Comparison of ENCODE assay signal across 8 mouse cellular contexts in the genomic region with DNA sequence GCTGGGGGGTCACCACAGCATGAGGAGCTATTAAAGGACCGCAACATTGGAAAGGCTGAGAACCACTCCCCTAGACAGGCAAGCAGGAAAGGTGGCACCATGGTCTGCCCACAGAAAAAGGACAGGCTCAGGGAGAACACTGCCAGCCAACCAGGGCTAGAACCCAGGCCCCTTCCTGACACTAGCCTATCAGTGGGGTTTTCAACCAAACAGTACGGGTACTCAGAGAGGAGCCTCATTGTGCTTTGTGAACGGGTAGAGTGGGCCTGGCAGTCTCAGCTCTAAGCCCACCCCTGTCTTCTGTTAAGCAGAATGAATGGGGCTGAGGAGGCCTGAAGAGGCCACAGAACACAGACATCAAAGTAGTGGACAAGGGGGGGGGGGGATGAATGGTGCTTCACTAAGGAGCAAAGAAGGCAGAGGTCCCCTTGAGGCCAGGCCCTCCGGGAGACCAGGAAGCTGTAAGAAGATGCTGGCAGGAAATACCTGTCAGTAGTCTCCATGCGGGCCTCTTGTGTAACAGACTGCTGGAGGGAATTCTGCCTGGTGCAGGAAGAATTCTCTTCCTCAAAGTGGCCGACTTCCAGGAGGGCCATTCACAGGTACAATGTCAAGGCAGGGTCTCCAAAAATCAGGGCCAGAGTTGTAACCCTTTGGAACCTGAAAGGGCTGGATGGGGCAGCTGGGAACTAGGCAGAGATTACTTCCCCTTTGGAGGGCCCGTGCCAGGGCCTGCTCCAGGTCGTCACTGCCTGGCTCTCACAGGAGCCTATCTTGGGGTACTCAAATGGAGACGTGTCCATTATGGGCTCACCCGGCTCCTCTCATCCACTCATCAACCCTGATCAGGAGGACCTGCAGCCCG. TPM values are rescaled to one million over a fixed set of nuclear protein-coding genes. Genes with fewer than 3 reads are reported as not detected.
DNase-seq lines count a peak whose midpoint lies in the region; ATAC-seq and TF ChIP-seq lines count a peak whose summit lies in the region.

Gene Trabd, plus strand, starts transcription at position 512 of the 865 bp plus-strand sequence.

- in situ Hi-C loops in Patski (cut with MboI; ENCODE audit: low pct_unique_long_range_greater_than_20kb): no loop called here

- ATAC-seq in Patski: no peak
- ATAC-seq in forebrain, embryonic 14.5 days: peak; percentile 32
- ATAC-seq in neural tube, embryonic 12.5 days (ENCODE audit: low FRiP score, low read depth): no peak

- POLR2A ChIA-PET in Patski (lab: Charles Lee): interaction anchor here (0.6 to 2.2 kb wide), 6 partner anchors 10 to 198 kb away, joined by 3 to 13 read pairs (median 3); partner anchors contain the start of gene Selenoo

- TF ChIP-seq POLR2A in kidney, adult 2 months (IDR thresholded peaks at IDR 0.05; ENCODE audit: low read depth, low read length): no peak

- TF ChIP-seq CTCF in kidney, adult 2 months (conservative IDR thresholded peaks at IDR 0.05; ENCODE audit: insufficient read depth, insufficient read length, low read depth, low read length): no peak
- no peak for TF ChIP-seq CTCF in Patski (IDR thresholded peaks at IDR 0.05)

- H3K9me3 ChIP-seq in forebrain, embryonic 14.5 days (replicated peaks; ENCODE audit: control insufficient read depth, low read length): no peaks in the 10 kb centered on the region
- no peaks in the 10 kb centered on the region for H3K9me3 ChIP-seq in neural tube, embryonic 12.5 days

- H3K4me1 ChIP-seq in kidney, adult 2 months (ENCODE audit: control insufficient read depth, insufficient read depth, low read length): peaks cover 13% of the 10 kb centered on the region
- H3K4me1 ChIP-seq in forebrain, embryonic 14.5 days (ENCODE audit: control insufficient read depth, insufficient read depth, low read length): peaks cover 26% of the 10 kb centered on the region
- H3K4me1 ChIP-seq in neural tube, embryonic 12.5 days: peaks cover 36% of the 10 kb centered on the region

- 21% methylated on average over 11 of the region's 11 CpGs for WGBS in kidney, adult 2 months
- WGBS in forebrain, embryonic 14.5 days: 19% methylated on average over 11 of the region's 11 CpGs
- 30% methylated on average over 11 of the region's 11 CpGs for WGBS in neural tube, embryonic 12.5 days

- H3K27ac ChIP-seq in kidney, adult 2 months (ENCODE audit: insufficient read depth, low read depth, low read length): peak within 1 kb of the TSS; percentile 99
- peak within 1 kb of the TSS; percentile 82 for H3K27ac ChIP-seq in forebrain, embryonic 14.5 days (ENCODE audit: low read depth, low read length)
- peak within 1 kb of the TSS; percentile 64; the same call in 1 of the 2 replicates for H3K27ac ChIP-seq in neural tube, embryonic 12.5 days

- no peaks in the 10 kb centered on the region for H3K27me3 ChIP-seq in kidney, adult 2 months (replicated peaks; ENCODE audit: control insufficient read depth, insufficient read depth, low read length)
- no peaks in the 10 kb centered on the region for H3K27me3 ChIP-seq in Patski
- H3K27me3 ChIP-seq in forebrain, embryonic 14.5 days (replicated peaks; ENCODE audit: control insufficient read depth, insufficient read depth, low read length): no peaks in the 10 kb centered on the region
- H3K27me3 ChIP-seq in neural tube, embryonic 12.5 days (replicated peaks): peaks cover 7% of the 10 kb centered on the region

- CTCF ChIA-PET in Patski (lab: Charles Lee): no interaction called here

- no peaks in the 10 kb centered on the region for H3K36me3 ChIP-seq in kidney, adult 2 months (ENCODE audit: control insufficient read depth, insufficient read depth, low read length)
- 0 out of 2 replicates have a peak, but pooled peaks cover 10% of the 10 kb centered on the region for H3K36me3 ChIP-seq in forebrain, embryonic 14.5 days (ENCODE audit: control insufficient read depth, insufficient read depth, low read length)
- no peaks in the 10 kb centered on the region for H3K36me3 ChIP-seq in neural tube, embryonic 12.5 days

- peak within 1 kb of the TSS; percentile 90 for H3K9ac ChIP-seq in forebrain, embryonic 14.5 days (ENCODE audit: low read length)
- peak within 1 kb of the TSS; percentile 97 for H3K9ac ChIP-seq in neural tube, embryonic 12.5 days

- H3K4me2 ChIP-seq in forebrain, embryonic 14.5 days (ENCODE audit: low read length): peak within 1 kb of the TSS; percentile 93
- peak within 1 kb of the TSS; percentile 88 for H3K4me2 ChIP-seq in neural tube, embryonic 12.5 days (replicated peaks)

- H3K4me3 ChIP-seq in kidney, adult 2 months (ENCODE audit: insufficient read depth, low read depth, low read length): peak within 1 kb of the TSS; percentile 97
- peak within 1 kb of the TSS; percentile 82 for H3K4me3 ChIP-seq in forebrain, embryonic 14.5 days (ENCODE audit: low read depth, low read length)
- peak within 1 kb of the TSS; percentile 87 for H3K4me3 ChIP-seq in neural tube, embryonic 12.5 days

- no peak for DNase-seq in kidney, adult 2 months
- DNase-seq in kidney, postnatal 4 days: no peak
- no peak for DNase-seq in Patski (ENCODE audit: low read depth, low spot score)
- DNase-seq in forebrain, embryonic 14.5 days (ENCODE audit: low spot score): no peak
- DNase-seq in heart, postnatal 4 days: no peak
- no peak for DNase-seq in left cerebral cortex, postnatal 4 days
- no peak for DNase-seq in Muller cell, postnatal 12 days (ENCODE audit: inconsistent ontology term)

- intact Hi-C loops in left cerebral cortex, postnatal 4 days (cut with DNase I): no loop called here

RNA-seq across cellular contexts. Expression of gene Trabd, which starts in this region (rescaled TPM):
- 47.2 and 51.0 TPM in 2 replicates for polyA plus RNA-seq in kidney, adult 2 months (2012; rRNA removed)
- 44.7 TPM for polyA plus RNA-seq in Patski (2021)
- 39.7 and 40.3 TPM in 2 replicates for polyA plus RNA-seq in forebrain, embryonic 14.5 days (2014; fragmentation: Nextera tagmentation; extraction: Ambion mirVana)
- 10 to 100 TPM; 45.1 to 47.6 TPM for total RNA-seq in heart, postnatal 4 days (2021)
- 10 to 100 TPM; 27.7 to 28.2 TPM for total RNA-seq in left cerebral cortex, postnatal 4 days (2021)
- 49.6 and 51.2 TPM in 2 replicates for polyA plus RNA-seq in neural tube, embryonic 12.5 days (2016; fragmentation: Nextera tagmentation; extraction: Ambion mirVana)
